Mouse (Mus musculus): ENCODE data around the gene Ift88. TPM values are rescaled to one million over a fixed set of nuclear protein-coding genes. Genes with fewer than 3 reads are reported as not detected.

Gene Ift88
- polyA plus RNA-seq, 1 experiment: 7.8 TPM

DNA sequence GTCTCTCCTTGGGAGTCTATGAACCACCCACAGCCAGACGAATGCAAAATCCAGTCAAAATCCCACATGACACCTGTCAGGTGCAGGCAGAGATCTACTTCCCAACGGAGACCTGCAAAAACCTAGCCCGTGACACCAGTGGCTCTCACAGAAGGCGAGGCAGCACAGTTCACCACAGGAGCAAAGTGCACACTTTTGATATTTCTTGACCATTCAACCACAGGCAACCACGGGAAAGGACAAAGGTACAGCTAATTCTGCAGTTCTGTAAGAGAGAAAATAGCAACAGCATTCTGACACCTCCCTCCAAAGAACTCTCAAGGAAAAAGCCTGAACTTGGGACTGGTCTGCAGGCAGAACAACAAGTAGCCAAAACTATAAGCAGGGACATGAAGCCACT is 26.6 kb upstream of the Ift88 start:
- no peak overlapping the region for H3K27ac ChIP-seq (ENCODE audit: insufficient read depth, low read depth, low read length)
- H3K4me3 ChIP-seq (ENCODE audit: insufficient read depth, low read length): no peak overlapping the region
- no peak for TF ChIP-seq CTCF (IDR thresholded peaks at IDR 0.05; ENCODE audit: low read depth, low read length)
- TF ChIP-seq POLR2A (IDR thresholded peaks at IDR 0.05; ENCODE audit: borderline replicate concordance, low read depth, low read length): no peak
- peaks cover 20% of the 10 kb centered on the region for H3K4me1 ChIP-seq (ENCODE audit: control insufficient read depth, insufficient read depth, low read length)

DNA sequence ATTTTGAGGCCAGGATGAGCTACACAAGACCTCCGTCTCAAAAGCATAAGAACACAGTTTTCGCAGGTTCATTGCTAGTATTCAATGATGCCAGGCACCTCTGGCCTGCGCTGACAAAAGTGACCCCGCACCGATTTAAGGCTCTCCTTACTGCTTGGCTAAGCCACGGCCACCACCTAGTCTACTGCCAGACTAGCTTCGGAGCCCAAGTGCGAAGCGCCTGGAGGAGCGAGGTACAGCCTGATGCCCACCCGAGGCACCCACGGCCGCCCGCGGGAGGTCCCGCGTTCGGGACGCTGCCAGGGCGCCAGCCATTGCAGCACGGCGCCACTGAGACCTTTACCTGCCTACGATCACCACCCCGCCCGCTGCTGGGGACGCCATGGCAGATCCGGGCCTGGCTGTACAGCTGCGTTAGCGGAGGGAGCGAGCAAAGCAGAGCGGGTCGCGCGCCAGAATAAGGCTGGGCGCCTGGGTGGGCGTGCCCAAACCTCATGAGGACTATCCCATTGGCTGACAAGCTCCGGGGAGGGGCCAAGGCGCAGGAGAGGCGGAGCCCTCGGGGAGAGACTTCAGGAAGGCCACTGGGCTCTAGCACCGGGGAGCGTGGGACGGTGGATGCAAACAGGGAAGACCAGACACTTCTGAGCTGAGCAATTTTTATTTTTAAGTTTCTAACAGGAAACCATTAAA is 25.7 kb upstream of the Ift88 start, which contains the start of gene Cryl1:
Cryl1 (minus strand) TSS at position 465 of the 693 bp plus-strand sequence.
- Histone ChIP-seq H3K27ac (ENCODE audit: insufficient read depth, low read depth, low read length) (peak within 1 kb of the TSS; percentile 92), H3K4me1 (ENCODE audit: control insufficient read depth, insufficient read depth, low read length) (peaks cover 20% of the 10 kb centered on the region), H3K4me3 (ENCODE audit: insufficient read depth, low read length) (peak within 1 kb of the TSS; percentile 75)
- TF ChIP-seq POLR2A (IDR thresholded peaks at IDR 0.05; ENCODE audit: borderline replicate concordance, low read depth, low read length): no peak
- TF ChIP-seq CTCF (IDR thresholded peaks at IDR 0.05; ENCODE audit: low read depth, low read length): no peak

DNA sequence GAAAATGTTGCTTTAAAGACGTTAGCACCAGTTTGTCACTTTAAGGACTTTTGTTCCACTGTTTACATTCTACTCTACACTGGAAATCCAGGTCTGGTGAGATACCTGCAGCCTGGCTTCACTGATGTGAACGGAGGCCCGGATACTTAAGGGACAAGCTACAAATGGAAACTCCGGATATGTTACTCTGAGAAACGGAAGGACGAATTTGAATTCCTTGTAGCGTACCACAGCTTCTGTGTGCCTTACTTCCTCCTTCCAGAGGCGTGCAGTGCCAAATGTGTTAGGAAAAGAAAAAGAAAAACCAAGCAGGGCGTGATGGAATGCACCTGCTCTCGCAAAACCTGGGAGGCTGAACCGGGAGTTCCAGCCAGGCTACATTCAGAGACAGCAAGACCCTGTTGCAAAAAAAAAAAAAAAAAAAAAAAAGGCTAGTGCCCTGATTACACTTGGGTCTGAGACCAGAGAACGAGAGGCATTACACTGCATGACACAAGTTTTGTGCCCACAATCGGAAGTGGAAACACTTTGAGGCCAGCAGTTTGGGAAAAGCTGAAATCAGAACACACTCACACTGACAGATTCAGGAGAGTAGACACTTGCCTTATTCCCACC is 24.9 kb upstream of the Ift88 start:
- Histone ChIP-seq H3K4me3 (ENCODE audit: insufficient read depth, low read length) (peak overlapping the region; percentile 57), H3K27ac (ENCODE audit: insufficient read depth, low read depth, low read length) (peak overlapping the region; percentile 92), H3K4me1 (ENCODE audit: control insufficient read depth, insufficient read depth, low read length) (peaks cover 20% of the 10 kb centered on the region)
- no peak for TF ChIP-seq CTCF (IDR thresholded peaks at IDR 0.05; ENCODE audit: low read depth, low read length)
- no peak for TF ChIP-seq POLR2A (IDR thresholded peaks at IDR 0.05; ENCODE audit: borderline replicate concordance, low read depth, low read length)

- no peak overlapping the region for H3K4me3 ChIP-seq (ENCODE audit: insufficient read depth, low read length)
- no peak overlapping the region for H3K27ac ChIP-seq (ENCODE audit: insufficient read depth, low read depth, low read length)
- peaks cover 8% of the 10 kb centered on the region for H3K4me1 ChIP-seq (ENCODE audit: control insufficient read depth, insufficient read depth, low read length)
- no peak for TF ChIP-seq POLR2A (IDR thresholded peaks at IDR 0.05; ENCODE audit: borderline replicate concordance, low read depth, low read length)
- TF ChIP-seq CTCF (IDR thresholded peaks at IDR 0.05; ENCODE audit: low read depth, low read length): no peak
Measured at GRCm38 (mm10) chr14:57402815-57403214, 21.0 kb upstream of the Ift88 start.

GRCm38 (mm10) chr14:57407039-57407987 is 16.5 kb upstream of the Ift88 start:
- H3K27ac ChIP-seq (ENCODE audit: insufficient read depth, low read depth, low read length): no peak overlapping the region
- no peak overlapping the region for H3K4me3 ChIP-seq (ENCODE audit: insufficient read depth, low read length)
- peaks cover 4% of the 10 kb centered on the region; the same call in 1 of the 2 replicates for H3K4me1 ChIP-seq (ENCODE audit: control insufficient read depth, insufficient read depth, low read length)
- TF ChIP-seq POLR2A (IDR thresholded peaks at IDR 0.05; ENCODE audit: borderline replicate concordance, low read depth, low read length): no peak
- no peak for TF ChIP-seq CTCF (IDR thresholded peaks at IDR 0.05; ENCODE audit: low read depth, low read length)

- Histone ChIP-seq H3K27ac (ENCODE audit: insufficient read depth, low read depth, low read length) (no peak overlapping the region), H3K4me1 (ENCODE audit: control insufficient read depth, insufficient read depth, low read length) (peaks cover 4% of the 10 kb centered on the region; the same call in 1 of the 2 replicates), H3K4me3 (ENCODE audit: insufficient read depth, low read length) (no peak overlapping the region)
- TF ChIP-seq POLR2A (IDR thresholded peaks at IDR 0.05; ENCODE audit: borderline replicate concordance, low read depth, low read length): no peak
- TF ChIP-seq CTCF (IDR thresholded peaks at IDR 0.05; ENCODE audit: low read depth, low read length): no peak
Measured at GRCm38 (mm10) chr14:57408100-57408499, 15.8 kb upstream of the Ift88 start.

DNA sequence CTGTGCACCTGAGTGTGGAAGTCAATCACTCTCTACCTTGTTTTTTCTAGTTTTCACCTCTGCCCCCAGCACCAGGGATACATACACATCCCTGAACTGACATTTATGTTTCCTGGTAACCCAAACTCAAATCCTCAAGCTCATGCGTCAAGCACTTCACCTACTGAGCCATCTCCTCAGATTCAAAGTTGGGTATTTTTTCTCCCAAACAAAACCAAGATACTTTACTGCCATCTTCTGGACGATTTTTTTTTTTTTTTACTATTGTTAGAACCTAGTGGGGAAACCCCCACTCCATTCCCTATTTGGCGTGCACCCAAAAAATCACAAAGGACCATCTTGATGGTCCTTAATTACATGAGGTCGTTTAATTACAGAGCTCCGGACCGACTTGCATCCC is 14.8 kb upstream of the Ift88 start:
- Histone ChIP-seq H3K4me3 (ENCODE audit: insufficient read depth, low read length) (no peak overlapping the region), H3K4me1 (ENCODE audit: control insufficient read depth, insufficient read depth, low read length) (peaks cover 4% of the 10 kb centered on the region; the same call in 1 of the 2 replicates), H3K27ac (ENCODE audit: insufficient read depth, low read depth, low read length) (no peak overlapping the region)
- TF ChIP-seq POLR2A (IDR thresholded peaks at IDR 0.05; ENCODE audit: borderline replicate concordance, low read depth, low read length): no peak
- TF ChIP-seq CTCF (IDR thresholded peaks at IDR 0.05; ENCODE audit: low read depth, low read length): no peak

GRCm38 (mm10) chr14:57412166-57412565 is 11.7 kb upstream of the Ift88 start:
- Histone ChIP-seq H3K4me1 (ENCODE audit: control insufficient read depth, insufficient read depth, low read length) (peaks cover 7% of the 10 kb centered on the region), H3K4me3 (ENCODE audit: insufficient read depth, low read length) (no peak overlapping the region), H3K27ac (ENCODE audit: insufficient read depth, low read depth, low read length) (no peak overlapping the region)
- TF ChIP-seq POLR2A (IDR thresholded peaks at IDR 0.05; ENCODE audit: borderline replicate concordance, low read depth, low read length): no peak
- no peak for TF ChIP-seq CTCF (IDR thresholded peaks at IDR 0.05; ENCODE audit: low read depth, low read length)

- Histone ChIP-seq H3K4me1 (ENCODE audit: control insufficient read depth, insufficient read depth, low read length) (peaks cover 5% of the 10 kb centered on the region), H3K4me3 (ENCODE audit: insufficient read depth, low read length) (no peak overlapping the region), H3K27ac (ENCODE audit: insufficient read depth, low read depth, low read length) (no peak overlapping the region)
- no peak for TF ChIP-seq CTCF (IDR thresholded peaks at IDR 0.05; ENCODE audit: low read depth, low read length)
Measured at GRCm38 (mm10) chr14:57417187-57417586, 6.7 kb upstream of the Ift88 start.
